Mouse (Mus musculus): ENCODE measurements around the gene Gm9999. TPM values are rescaled to one million over a fixed set of nuclear protein-coding genes. Genes with fewer than 3 reads are reported as not detected.

Gm9999 gene
- polyA plus RNA-seq, 1 experiment, result not detected

- DNase-seq (ENCODE audit: extremely low spot score in 1 of 2, low spot score in 1 of 2), result no peak
These were observed 15.6 kb downstream of the Gm9999 start for GRCm38 (mm10) chr7:46998942-46999341.

GRCm38 (mm10) chr7:46999983-47000643 lies 16.7 kb downstream of the Gm9999 start:
- no peak for DNase-seq (ENCODE audit: extremely low spot score in 1 of 2, low spot score in 1 of 2)

DNA sequence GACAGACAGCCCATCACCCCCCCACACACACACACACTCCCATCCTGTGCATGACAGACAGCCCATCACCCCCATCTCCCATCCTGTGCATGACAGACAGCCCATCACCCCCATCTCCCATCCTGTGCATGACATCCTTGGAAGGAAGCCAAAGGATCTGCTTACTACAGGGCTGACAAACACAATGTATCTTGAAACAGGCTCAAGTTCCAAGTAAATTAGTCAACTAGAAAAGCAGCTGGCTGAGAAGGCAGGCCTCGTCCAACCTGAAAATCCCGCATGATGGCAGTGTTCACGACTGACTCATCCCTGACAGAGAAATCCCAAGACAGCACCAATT lies 17.2 kb downstream of the Gm9999 start:
- peak in 1 of 2 experiments; percentile 16 for DNase-seq (ENCODE audit: extremely low spot score in 1 of 2, low spot score in 1 of 2)

DNA sequence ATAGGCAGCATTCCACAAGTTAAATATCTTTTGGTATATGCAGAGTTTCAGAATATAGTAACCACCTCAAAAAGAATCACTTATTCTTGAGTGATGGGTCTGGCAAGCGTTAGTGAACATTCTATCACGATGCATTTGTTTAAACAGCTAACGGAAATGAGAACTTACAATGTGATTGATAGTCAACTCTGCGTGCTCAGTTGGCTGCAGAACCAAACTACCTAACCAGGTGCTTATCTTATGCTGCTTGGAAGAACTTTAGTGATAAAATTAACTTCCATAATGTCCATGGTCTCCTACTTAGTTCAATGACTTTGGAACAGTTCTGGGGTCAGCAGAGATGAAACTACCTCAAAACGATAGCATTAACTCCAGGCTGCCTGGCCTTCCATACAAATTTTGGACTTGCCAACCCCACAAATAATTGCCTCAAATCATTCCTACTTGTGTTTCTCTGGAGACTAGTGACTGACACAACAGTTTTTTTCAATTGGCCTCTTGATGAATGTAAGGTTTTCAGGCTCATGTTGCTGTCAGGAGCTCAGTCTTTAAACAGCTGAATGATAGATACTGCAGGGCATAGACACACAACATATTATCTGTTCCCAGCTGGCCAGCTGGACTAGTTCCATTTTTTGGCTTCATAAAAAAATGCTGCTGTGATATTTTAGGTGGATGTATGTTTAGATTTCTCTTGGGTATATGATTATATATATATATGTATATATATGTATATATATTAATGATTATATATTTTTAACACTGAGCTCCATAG lies 17.9 kb downstream of the Gm9999 start:
- no peak for DNase-seq (ENCODE audit: extremely low spot score in 1 of 2, low spot score in 1 of 2)

DNA sequence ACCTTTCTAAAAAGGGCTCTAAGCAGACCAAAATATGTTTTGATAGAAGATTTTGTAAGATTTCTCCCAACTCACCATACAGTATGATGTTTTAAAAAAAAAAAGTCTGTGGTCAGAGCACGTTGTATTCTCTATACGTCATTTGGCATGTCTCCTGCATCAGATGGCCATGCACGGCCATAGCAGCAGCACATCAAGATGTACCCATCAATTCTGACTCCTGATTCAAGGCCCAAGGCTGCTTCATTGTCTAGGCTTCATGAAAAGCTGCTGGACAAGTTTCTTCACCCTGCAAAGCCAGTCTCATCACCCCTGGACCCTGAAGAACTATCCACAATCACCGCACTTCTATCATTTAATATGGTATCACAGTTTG lies 18.5 kb downstream of the Gm9999 start:
- no peak for DNase-seq (ENCODE audit: extremely low spot score in 1 of 2, low spot score in 1 of 2)

- no peak for DNase-seq (ENCODE audit: extremely low spot score in 1 of 2, low spot score in 1 of 2)
These were observed 20.2 kb downstream of the Gm9999 start for GRCm38 (mm10) chr7:47003411-47004115.

DNA sequence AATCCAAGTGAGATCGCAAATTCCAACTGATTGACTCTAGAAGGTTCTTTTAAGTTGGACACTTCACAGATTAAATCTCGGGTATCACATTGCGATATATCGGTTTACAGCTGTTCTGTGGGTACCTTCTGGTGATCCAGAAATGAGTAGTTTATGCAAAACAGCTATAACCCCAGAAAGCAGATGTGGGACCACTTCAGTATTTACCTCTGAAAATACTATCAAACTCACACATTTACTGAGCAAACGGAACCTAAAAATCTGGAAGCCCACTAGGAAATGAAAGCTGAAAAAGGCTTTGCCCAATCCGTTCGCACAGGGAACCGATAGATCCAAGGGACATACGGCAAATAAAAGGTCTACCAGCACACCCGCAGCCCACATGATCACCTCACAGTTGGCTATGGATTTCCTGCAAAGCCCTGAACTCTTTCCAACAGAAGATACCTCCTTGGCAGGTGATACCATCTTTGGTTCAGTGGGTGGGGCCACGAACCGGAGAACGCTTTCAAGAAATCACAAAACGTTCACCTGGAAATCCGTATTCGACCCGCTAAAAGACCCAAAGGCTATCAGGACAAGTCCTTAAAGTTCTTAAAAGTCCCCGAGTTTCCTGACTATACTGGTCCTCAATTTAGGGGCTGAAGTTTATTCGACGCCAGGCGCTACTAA lies 23.9 kb downstream of the Gm9999 start:
- DNase-seq (ENCODE audit: extremely low spot score in 1 of 2, low spot score in 1 of 2), result peak in 1 of 2 experiments; percentile 16

GRCm38 (mm10) chr7:47007818-47008167 lies 24.4 kb downstream of the Gm9999 start:
- DNase-seq (ENCODE audit: extremely low spot score in 1 of 2, low spot score in 1 of 2), result no peak

DNA sequence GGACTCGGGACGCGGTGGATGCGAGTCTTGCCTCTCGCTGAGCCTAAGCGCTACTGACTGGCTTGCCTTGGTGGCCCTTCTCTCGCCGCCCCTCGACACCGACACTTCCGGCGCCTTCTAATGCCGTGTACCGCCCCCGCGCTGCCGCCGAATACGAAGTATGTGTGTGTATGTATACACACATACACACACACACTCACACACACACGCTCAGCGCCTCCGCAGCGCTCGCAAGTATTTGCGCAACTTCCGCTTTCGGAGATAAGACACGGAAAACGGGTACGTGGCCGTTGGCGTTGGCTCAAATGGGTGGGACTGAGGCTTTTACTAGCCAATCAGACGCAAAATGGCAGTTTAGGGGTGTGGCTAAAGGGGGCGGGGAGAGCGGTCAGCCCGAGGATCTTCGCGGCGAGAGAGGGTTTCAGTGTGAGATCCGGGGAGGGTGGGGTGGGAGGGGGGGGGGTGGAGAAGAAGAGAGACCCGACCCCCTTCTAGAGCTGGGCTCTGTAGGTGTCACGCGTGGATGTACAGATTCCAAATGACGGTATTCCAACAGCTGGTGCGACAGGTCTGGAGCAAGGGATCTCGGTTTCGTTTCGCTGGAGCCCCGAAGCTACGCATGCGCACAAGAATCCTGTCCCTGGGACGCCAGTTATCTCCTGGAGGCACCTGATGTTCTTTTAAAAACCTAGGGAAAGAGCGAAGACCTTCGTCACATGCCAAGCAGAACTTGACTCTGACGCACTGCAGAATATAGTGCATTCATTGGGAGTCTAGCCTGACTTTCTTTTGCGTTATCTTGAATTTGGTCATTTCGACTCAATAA lies 25.0 kb downstream of the Gm9999 start, which contains the start of gene Spty2d1:
Gene Spty2d1, minus strand, starts transcription at position 244 of the 826 bp plus-strand sequence.
- DNase-seq (ENCODE audit: extremely low spot score in 1 of 2, low spot score in 1 of 2), result peak; percentile 99 to 100

DNA sequence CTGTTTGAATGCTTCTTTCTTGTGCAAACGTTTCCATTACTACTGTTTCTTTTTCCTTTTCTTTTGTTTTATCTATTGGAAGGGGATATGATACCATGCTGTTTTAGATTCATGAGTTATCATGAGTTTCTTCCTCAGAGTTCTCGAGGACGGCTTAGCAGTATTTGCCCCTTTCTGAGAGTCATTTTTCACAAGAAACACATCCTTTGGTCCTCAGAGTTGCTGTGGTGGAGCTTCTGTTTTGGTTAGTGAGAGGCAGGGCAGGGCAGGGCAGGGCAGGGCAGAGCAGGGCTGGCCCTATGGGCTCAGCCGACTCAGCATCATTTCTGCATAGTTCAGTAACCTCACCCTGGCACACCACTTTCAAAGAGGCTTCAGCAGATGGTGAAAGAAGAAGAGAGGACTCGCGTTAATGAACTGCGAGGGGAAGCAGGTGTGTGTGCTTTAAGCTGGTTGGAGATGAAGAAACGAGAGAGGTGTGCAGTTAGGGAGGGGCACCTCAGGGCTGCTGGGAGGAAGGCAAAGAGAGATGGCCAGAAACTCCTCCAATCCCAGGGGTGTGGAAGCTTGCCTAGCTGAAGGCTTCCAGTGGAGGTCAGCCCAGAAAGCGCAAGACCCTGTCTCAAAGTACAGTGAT lies 29.9 kb downstream of the Gm9999 start:
- no peak for DNase-seq (ENCODE audit: extremely low spot score in 1 of 2, low spot score in 1 of 2)

GRCm38 (mm10) chr7:47014564-47015389 lies 31.4 kb downstream of the Gm9999 start:
- no peak for DNase-seq (ENCODE audit: extremely low spot score in 1 of 2, low spot score in 1 of 2)

- peak; percentile 68 to 86 for DNase-seq (ENCODE audit: extremely low spot score in 1 of 2, low spot score in 1 of 2)
These were observed 32.1 kb downstream of the Gm9999 start for GRCm38 (mm10) chr7:47015390-47016065.

GRCm38 (mm10) chr7:47016602-47017001 lies 33.2 kb downstream of the Gm9999 start:
- DNase-seq (ENCODE audit: extremely low spot score in 1 of 2, low spot score in 1 of 2), result no peak

GRCm38 (mm10) chr7:47017146-47017545 lies 33.8 kb downstream of the Gm9999 start:
- DNase-seq (ENCODE audit: extremely low spot score in 1 of 2, low spot score in 1 of 2), result no peak

DNA sequence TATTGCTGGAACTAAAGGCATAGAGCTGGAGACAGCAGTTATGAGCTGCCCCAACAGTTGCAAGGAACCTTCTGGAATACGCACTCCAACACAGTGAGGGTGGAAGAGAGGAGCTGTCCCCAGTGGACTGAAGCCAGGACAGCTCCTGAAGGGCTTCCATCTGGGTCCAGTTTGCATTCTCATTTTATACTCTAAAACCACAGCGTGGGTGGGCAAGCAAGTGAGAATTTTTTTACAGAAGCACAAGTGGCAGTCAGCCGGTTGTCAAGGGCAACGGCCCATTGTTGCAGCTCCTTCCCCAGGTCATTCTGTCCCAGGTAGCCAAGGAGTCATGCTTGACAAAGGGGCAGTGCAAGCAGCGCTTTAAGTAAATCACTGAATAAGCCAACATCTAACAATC lies 36.3 kb downstream of the Gm9999 start:
- peak; percentile 40 to 72 for DNase-seq (ENCODE audit: extremely low spot score in 1 of 2, low spot score in 1 of 2)

DNA sequence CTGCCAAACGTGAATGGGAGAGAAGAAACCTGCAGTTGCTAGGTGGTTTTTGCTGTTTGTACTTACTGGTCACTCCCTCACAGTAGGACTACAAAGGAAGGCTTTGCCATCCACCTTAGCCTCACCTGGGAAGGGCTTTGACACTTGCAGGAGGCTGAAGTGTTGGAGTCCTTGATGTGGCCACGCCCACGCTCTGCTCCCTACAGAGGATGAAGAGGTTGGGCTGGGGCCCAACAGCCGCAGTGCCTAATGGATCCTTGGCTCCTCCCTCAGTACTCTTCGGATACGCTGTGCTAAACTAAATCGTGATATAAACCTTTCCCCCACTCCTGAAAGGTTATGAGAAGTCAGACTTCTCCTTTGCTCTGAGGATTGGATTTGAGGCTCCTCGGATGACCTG lies 37.6 kb downstream of the Gm9999 start:
- DNase-seq (ENCODE audit: extremely low spot score in 1 of 2, low spot score in 1 of 2), result no peak

- no peak for DNase-seq (ENCODE audit: extremely low spot score in 1 of 2, low spot score in 1 of 2)
These were observed 39.1 kb downstream of the Gm9999 start for GRCm38 (mm10) chr7:47022482-47022881.

DNA sequence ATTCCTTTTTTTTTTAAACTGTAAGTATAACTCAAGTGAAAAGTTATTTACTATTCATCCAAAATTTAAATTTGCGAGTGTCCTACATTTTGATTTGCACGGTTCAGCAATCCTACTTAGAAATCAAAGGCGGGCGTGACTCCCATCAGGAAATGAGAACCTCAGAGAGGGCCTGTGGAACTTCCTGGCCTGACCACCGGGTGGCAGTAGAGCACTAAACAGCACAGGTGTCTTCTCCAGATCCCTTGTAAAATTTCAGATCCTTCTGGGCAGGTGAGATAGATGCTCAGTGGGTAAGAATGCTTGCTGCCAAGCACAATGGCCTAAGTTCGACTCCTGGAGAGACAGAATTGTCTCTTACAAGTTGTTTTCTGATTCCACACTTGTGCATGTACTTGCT lies 40.1 kb downstream of the Gm9999 start:
- peak; percentile 61 to 94 for DNase-seq (ENCODE audit: extremely low spot score in 1 of 2, low spot score in 1 of 2)

Data from frontal cortex, adult 2 months (tissue).